Mouse (Mus musculus) left cerebral cortex, postnatal 4 days (tissue): ENCODE results near the gene Lgals9. TPM values are rescaled to one million over a fixed set of nuclear protein-coding genes. Genes with fewer than 3 reads are reported as not detected.

Source experiments
- DNase-seq: peaks from one replicate; pipeline ENCODE4 v3.0.0-alpha.2; 2022
- intact Hi-C: fragments of 180-260 bp; cut with DNase I; formaldehyde crosslinking; loops from one replicate; pipeline ENCODE4 v1.15.1; 2025
- total RNA-seq, 2 experiments: library from RNA; stranded (reverse); gene quantifications; 2 replicates each; pipeline ENCODE4 v1.2.3; 2021

The Lgals9 gene
- total RNA-seq, 2 experiments from 2014 or later, result 4.1 to 5.2 TPM

DNA sequence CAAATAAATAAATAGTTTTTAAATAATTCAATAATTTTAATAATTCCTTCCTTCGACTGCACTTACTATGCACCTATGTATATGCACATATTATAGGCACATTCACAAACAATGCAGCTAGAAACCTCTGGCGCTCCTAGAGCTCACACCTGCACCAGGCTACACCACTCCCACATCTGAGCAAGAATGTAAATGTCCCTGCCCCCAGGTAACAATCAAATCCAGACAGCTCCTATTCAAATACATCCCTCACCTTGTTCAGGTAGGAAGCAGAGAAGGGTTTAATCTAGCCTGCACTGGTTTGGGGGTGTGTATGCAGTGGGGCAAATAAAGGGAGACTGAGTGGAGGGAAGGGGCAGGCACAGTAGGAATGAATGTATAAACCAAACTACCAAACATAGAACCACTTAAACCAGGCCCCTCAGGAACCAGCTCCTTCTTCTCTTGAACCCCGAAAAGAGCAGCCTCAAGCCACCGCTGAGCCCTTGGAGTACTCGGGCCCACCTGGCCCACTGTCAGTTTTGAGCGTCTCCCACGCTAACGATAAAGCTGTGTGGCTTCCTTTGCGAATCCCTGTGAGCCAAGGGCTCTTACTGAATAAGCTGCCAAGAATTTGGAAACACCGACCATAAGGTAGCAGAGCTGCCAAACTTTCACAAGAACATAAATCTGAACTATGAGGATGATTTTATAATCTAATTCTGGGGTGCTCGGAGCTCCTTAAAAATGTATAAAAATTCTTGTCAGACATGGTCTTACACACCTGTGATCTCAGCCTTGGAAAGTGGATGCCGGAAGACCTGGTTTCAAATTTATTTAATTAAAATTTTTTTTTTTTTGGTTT, 6.3 kb downstream of the Lgals9 start:
- intact Hi-C loops, result no loop called here
- no peak for DNase-seq

DNA sequence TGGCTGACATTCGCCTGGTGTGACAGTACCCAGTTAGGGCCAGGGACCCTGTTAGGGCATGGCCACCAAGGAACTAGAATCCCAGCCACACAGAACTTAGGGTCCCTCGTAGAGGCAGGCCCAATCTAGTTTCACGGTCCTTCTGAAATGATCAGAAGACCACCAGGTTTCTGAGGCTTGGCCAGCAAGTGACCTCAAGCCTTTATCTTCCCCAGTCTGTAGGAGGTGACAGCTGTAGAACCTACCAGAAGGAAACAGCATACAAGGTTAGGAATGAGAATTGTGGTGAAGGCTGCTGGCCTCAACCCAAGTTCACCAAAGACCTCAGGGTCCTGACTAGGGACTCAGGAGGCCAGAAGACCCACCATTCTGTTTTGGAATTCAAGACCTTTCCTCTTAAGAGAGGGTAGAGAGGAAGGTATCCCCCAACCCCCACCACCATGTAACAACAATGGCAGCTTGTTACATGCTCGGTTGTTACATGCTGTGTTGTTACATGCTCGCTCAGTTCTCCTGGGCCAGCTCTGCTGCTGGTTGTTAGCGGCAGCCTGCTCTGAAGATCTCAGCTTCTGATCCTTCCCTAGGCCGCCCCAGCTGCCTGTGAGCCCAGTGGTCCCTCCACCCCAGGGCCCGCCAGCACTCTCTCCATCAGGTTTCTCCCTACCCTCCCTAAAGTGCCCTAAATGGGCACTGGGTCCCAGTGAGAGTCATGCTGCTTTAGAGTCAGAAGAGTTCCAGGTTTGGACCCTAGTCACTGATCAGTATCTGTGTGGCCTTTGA, 7.8 kb downstream of the Lgals9 start:
- intact Hi-C loops, result no loop called here
- no peak for DNase-seq

DNA sequence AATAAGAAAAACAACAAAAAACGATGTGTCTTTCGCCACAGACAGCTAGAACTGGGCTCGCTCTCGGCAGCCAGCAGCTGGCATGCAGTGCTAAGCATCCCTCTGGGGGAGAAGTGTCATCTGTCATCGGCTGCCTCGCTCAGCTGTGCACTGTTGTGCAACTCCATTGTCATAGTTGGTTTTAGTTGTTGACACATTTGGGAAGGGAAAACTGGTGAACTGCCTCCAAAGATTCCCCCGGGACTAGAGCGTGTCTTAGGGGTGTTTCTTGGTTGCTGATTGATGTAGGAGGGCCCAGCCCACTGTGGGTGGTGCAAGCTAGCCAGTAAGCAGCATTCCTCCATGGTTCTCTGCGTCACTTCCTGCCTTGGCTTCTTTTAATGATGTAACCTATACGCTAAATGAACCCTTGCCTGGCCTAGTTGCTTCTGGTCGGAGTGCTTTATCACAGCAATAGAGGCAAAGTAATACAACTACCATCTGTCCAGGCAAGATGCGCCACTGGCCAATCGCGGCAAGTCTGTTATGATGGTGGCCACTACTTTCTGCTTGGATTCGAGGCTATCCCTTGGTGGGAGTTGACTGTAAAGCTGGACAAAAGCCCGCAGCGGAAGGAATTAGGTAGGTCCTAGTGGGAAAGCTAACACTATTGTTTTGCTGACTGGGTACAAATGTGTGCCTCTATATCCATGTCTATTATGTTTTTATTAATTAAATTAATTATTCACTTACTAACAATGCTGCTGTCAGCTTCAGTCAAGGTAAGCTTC, 11.2 kb downstream of the Lgals9 start:
- intact Hi-C loops, result no loop called here

DNA sequence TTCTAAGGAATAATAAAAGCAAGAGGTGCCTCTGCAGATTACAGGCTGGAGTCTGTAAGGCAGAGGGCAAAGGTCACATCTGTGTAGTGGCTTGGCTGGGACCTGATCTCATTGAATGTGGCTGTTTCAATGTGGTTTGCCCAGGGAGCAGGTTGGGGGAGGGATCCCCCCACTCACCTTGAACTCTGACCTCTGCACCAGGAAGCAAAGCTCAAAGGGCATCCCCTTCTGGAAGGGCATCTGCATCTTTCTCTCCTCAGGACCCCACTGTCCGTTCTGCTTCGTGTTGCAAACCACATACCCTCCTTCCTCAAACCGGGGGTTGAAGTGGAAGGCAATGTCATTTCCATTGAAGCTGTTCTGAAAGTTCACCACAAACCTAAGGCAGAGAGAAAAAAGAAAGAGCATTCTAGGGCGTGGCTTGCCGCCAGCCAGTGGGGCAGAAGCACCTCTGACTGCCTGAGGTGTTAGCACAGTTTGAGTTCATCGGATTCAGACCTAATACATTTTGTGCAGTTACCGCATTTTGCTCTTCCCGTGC, 11.9 kb downstream of the Lgals9 start:
- intact Hi-C loops, result no loop called here
- DNase-seq, result no peak

More for the DNA sequence above, 11.2 kb downstream of the Lgals9 start:
- DNase-seq, result peak; percentile 42

DNA sequence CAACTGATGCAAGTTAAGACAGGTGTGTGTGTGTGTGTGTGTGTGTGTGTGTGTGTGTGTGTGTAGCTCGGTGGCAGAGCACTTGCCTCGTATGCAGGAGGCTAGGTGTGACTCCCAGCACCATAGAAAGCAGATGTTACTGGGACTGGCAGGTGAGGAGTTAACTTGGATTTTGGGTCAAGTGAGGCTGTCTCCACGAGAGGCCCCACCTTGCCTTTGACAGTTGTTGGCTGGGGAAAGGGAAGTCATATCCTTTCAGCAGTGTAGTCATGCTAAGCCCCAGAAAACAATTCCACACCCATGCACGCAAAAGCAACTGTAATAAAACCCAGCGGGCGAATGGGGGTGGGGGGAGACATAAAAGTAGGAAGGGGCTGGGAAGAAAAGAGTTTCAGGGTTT, 12.4 kb downstream of the Lgals9 start:
- intact Hi-C loops, result no loop called here

DNA sequence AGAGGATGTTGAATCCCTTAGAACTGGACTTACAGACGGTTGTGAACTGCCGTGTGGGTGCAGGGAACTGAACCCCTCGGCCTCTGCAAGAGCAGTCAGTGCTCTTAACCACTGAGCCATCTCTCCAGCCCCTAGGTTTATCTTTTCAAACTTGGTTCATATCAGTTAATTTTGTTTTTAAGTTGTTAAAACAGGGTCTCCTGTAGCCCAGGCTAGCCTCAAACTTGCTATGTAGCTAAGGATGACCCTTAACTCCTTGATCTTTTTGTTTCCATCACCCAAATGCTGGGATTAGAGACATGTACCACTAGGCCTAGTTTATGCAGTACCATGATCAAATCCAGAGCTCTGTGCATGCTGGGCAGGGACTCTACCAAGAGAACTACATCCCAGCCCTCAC, 13.0 kb downstream of the Lgals9 start:
- intact Hi-C loops, result no loop called here
- DNase-seq, result no peak

More for the DNA sequence above, 12.4 kb downstream of the Lgals9 start:
- no peak for DNase-seq

DNA sequence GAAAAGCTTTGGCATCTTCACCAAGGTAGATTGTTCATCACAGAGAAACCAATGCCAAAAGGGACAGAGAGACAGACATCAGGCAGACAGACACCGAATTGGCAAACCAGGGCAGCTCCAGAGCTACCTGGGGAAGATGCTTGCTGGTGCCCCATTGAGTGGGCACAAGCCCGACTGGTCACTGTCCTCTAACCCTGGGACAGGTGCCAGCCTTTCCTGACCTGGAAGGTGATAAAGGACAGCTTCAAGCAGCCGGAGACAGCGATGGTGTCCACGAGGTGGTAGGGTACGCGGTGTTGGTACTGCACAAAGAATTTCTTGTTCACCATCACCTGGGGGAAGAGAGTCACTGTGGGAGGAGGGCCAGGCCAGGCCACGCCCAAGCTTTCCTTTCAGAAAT, 13.7 kb downstream of the Lgals9 start:
- DNase-seq, result no peak

DNA sequence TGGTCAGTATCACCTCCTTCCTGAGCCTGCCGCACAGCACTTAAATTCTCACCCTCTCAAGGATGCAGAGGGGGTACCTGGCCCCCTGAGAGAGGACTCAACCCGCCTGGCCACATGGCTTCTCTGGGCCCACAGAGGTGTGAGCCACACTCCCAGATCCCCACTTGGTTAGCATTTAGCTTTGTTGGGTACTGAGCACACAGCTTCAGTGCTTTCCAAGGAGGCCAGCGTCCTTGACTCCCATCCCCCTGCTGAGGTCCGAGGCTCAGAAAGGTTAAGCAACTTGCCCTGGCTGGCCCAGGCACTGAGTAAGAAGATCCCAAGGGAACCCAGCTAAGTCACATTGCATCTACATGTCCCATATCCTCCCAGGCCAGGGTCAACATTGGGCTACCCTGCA, 16.6 kb downstream of the Lgals9 start:
- no peak for DNase-seq
- intact Hi-C loops, result loop anchor here (10.0 kb wide), 1 partner anchor 247 kb away; no protein-coding TSS in a partner anchor

More for the DNA sequence above, 13.7 kb downstream of the Lgals9 start:
- intact Hi-C loops, result no loop called here

DNA sequence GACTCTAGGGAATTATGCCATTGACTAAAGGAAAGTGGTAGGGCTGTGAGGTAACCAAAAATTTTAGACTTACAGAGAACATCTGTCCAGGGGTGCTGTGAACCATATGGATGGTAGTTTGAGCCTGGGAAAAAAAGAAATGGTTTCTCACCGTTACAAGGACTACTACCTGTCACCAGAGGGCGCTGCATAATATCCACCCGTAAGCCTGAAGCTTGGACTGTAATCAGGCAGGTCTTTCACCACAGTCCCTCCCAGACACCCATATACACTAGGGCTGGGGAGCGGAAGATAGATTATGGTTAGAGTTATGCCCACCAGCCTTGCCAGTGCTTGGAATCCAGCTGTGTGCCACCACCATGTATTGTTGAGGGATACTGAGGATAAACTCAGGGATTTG, 17.4 kb downstream of the Lgals9 start:
- peak; percentile 48 for DNase-seq
- intact Hi-C loops, result loop anchor here (10.0 kb wide), 1 partner anchor 247 kb away; no protein-coding TSS in a partner anchor

DNA sequence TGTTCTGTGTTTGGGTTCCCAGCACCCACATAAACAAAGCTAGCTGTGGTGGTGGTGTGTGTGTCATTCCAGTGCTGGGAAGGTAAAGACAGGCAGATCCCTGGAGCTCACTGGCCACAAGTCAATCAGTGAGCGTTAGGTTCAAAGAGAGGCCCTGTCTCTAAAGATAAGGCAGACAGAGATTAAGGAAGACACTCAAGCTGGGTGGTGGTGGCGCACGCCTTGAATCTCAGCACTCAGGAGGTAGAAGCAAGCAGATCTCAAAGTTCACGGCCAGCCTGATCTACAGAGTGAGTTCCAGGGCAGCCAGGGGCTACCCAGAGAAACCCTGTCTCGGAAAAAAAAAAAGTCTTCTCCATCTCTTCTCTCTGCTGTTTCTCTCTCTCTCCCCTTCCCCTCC, 23.5 kb downstream of the Lgals9 start:
- no peak for DNase-seq
- intact Hi-C loops, result loop anchor here (10.0 kb wide), 1 partner anchor 254 kb away; no protein-coding TSS in a partner anchor

DNA sequence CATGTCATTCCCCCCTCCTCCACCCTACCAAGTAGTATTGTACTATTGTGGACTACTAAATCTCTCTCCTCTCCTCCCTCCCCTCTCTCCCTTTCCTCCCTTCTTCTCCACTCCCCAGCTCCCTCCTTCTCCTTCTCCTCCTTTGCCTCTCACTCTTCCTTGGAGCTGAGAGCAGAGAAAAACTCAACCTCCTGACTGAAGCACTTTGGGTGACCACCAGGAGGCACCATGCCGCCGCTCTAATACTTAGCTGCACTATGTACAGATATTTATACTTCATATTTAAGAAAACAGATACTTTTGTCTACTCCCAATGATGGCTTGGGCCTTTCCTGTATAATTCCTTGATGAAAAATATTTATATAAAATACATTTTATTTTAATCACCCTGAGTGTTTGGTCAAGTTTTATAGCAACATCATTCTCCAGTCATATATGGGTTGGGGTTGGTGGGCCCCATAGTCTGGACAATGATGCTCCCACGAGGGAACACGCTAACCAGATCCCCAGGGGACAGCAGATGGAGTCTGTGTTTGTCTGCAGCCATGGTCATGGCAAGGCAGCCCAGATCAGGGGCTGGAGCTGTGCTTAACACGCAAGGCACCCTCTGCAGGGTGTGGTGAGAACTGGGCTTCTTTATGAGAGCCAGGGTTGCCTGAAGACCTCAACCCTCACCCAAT, 24.8 kb downstream of the Lgals9 start:
- intact Hi-C loops, result loop anchor here (5.0 to 10.0 kb wide), 3 partner anchors 98 to 405 kb away; partner anchors contain the start of gene Tmem97
- no peak for DNase-seq

DNA sequence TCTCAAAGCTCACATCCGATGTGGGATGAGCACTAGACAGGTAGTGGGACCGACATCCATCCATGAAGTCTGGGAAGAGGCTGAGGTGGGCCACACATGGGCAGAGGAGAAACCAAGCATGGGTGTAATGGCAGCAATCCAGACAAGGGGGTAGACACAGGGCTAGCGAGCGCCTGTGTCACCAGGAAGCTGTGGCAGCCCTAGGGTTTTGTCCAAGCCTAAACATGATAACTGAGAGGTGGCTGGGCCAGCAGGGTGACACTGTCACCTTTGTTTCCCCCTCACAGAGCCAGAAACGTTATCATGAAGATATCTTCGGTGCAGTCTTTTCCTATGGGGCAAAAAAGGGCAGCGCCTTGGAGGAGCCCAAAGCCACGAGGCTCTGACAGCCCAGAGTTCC, 25.4 kb downstream of the Lgals9 start:
- no peak for DNase-seq
- intact Hi-C loops, result loop anchor here (5.0 to 10.0 kb wide), 2 partner anchors 97 to 405 kb away; partner anchors contain the start of gene Tmem97

DNA sequence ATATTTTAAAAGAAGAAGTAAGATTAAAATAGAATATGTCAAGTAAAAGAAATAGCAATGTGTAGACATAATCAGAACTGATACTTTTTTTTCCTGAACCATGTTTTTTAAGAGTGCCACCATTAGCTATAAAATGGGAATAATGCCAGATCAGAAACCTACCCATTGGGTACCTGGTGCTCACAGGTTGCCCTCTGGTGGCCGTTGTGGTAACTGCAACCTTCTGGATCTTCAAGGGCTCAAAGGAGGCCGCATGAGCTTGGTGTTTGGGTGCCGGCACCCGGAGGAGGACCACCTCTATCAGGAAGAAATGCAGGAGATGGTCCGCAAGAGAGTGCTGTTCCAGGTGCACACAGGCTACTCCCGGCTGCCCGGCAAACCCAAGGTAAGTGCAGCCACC, 28.5 kb downstream of the Lgals9 start:
- intact Hi-C loops, result loop anchor here (5.0 to 10.0 kb wide), 2 partner anchors 94 to 401 kb away; partner anchors contain the start of gene Tmem97
- DNase-seq, result peak; percentile 83

DNA sequence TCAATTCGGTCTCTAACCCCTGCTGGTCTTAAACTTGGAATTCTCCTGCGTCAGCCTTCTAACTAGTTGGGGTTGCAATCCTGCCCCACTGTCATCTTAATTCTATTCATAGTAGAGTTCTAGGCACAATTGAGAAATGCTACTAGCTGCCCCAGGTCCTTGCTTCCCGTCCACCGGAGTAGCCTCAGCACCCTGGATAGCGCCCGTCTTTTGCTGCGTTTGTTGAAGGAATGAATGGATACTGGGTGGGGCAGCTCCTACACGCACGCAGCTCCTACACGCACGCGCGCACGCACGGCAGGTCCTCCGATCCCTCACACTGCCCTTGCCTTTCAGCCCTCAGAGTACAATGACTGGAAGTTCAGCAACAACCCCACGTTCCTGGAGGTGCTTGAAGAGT, 32.3 kb downstream of the Lgals9 start:
- intact Hi-C loops, result loop anchor here (10.0 kb wide), 1 partner anchor 398 kb away; the partner anchor contains the start of gene Tmem97
- no peak for DNase-seq

DNA sequence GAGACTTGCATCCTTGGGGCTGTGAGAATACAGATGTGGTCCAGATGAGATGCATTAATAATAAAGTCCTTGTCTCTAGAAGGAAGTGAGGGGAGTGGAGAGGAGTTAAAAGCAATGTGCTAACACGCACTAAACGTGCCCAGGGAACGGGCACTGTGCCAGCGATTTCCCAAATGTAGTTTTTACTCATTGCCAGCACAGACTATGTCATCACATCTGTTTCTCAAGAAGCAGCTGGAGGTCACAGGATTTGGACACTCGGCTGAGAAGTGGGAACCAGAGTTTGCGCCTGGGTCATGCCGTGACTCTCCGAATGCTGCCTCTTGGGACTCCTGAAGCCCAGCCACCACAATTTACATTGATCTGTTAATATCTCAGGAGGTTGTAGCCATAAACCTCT, 34.4 kb downstream of the Lgals9 start:
- no peak for DNase-seq
- intact Hi-C loops, result loop anchor here (10.0 kb wide), 1 partner anchor 396 kb away; the partner anchor contains the start of gene Tmem97

DNA sequence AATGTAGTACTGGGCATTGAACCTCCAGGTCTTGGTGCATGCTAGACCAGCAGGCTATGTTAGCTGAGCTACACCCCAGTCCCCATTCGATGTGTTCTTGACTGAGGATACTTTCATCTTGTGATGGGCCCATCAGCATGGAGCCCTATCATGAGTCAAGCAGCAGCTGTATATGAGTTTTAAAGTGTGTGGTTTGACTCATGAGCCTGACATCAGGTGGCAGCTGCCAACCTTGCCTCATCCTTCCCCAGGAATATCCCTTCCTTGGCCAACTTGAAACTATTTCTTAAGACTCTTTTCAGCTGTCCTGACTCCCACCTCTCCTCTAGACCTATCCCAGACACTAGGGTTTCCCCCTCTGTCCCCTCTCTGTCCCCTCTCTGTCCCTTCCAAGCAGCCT, 41.7 kb downstream of the Lgals9 start:
- intact Hi-C loops, result no loop called here
- no peak for DNase-seq

DNA sequence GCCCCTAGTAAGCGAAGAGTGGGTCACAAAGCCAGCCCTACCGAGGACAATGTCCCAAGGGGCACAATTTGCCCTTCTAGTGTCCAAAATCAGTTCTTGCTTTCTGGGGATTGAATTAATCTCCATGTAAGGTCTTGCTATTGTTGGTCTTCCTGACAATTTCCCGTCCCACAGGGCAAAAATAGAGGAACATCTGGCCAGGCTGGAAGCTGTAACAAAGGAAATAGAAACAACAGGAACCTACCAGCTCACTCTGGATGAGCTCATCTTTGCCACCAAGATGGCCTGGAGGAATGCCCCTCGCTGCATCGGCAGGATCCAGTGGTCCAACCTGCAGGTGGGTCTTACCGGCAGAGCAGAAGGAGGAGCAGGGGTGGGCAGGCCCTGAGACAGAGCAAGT, 49.6 kb downstream of the Lgals9 start:
- intact Hi-C loops, result no loop called here
- DNase-seq, result no peak

DNA sequence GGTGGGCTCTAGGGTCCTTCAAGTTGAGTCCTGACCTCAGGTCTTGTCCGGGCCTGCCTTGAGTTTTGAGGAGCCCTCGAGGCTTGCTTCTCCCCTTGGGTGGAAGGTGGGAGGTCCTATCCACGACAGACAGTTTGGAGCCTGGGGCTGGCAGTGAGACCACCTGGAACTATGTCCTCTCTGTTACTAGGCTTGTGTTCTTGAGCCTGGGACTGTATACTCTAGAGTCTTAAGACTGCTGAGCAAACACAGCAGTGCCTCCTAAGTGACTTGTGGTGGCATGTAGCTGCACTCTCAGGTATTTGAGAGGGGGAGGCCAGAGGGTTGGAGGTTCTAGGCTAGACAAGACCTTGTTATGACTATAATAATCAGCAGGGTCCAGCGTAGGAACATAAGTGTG, 50.0 kb downstream of the Lgals9 start:
- no peak for DNase-seq
- intact Hi-C loops, result no loop called here

DNA sequence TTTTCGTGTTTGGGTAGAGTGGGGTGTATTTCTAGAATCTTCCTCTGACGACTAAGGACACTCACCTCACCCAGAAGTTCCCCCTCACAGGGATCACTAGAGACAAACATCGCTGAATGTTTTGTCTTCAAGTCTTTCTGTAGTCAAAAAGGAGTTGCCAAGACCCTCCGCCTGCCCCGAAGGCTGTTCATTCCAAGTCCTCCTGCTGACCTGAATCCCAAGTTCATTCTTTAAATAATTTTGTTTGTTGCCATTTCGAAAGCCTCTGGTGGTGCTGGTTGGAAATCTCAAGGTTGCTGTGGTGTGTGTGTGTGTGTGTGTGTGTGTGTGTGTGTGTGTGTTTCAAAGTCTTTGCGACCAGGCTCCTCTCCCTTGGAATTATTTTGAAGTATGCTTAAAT, 50.4 kb downstream of the Lgals9 start:
- no peak for DNase-seq
- intact Hi-C loops, result no loop called here

DNA sequence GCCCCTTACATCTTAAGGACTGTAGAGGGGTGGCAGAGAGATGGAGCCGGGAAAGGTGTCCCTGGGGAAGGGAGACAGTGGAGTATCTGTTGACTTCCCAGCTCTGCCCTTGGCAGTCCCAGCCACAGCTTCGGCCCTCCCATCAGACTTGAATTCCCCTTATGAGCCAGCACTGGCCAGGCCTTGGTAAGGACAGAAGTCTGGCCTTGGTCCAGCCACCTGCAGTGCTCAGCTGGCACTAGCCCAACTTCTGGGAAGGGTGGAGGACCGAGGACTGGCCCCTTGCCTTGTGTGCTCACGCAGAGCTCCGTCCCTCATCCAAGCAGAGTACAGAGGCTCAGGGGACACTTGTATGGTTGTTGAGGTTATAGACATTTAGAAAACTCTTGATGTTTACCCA, 55.4 kb downstream of the Lgals9 start:
- peak; percentile 96 for DNase-seq
- intact Hi-C loops, result no loop called here
